Mouse (Mus musculus) cerebellum, postnatal 25 days (tissue): ENCODE results near the gene Frem1.
A peak's percentile ranks its signal among the peaks of the same experiment; 100 is the strongest.

Experiments used
- DNase-seq, 2 experiments: peaks; one replicate each; pipeline ENCODE4 v3.0.0; 2021; ENCODE audit warnings: mixed read lengths in 2 of 2

The Frem1 gene

DNA sequence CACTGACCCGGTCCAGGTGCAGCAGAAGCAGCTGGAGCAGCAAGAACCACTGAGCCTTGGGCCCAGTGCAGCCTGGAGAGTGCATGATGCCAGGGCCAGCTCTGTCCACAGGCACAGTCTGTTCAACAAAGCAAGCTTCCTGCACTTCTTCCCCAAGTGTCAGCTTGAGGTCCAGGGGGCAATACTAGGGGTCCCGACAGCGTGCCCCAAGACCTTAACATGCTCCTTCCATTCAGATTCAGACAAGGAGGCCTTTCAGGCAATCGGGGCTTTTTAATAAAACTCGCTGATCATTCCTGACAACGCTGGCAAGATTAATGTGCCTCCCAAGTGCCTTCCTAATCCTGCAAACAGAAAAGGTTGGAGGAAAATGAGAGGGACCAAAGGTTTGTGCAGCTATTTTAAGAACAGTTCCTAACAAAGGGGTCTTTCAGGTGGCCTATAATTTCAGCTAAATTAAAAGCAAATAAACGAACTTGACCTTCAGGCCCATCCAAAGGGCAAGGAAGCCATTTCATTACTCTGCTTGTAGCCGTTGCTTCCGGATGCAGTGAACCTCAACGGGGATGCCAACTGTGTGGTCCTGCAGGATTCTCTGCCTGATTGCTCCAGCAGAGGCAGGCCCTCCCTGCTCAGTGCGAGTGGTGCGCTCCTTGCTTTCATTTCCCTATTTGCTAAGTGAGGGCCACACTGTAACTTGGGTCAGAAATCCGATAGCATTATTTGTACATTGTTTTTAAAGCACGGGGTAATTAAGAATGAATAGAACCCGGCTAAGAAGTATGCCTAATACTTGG lies 31.2 kb downstream of the Frem1 start:
- no peak for DNase-seq

DNA sequence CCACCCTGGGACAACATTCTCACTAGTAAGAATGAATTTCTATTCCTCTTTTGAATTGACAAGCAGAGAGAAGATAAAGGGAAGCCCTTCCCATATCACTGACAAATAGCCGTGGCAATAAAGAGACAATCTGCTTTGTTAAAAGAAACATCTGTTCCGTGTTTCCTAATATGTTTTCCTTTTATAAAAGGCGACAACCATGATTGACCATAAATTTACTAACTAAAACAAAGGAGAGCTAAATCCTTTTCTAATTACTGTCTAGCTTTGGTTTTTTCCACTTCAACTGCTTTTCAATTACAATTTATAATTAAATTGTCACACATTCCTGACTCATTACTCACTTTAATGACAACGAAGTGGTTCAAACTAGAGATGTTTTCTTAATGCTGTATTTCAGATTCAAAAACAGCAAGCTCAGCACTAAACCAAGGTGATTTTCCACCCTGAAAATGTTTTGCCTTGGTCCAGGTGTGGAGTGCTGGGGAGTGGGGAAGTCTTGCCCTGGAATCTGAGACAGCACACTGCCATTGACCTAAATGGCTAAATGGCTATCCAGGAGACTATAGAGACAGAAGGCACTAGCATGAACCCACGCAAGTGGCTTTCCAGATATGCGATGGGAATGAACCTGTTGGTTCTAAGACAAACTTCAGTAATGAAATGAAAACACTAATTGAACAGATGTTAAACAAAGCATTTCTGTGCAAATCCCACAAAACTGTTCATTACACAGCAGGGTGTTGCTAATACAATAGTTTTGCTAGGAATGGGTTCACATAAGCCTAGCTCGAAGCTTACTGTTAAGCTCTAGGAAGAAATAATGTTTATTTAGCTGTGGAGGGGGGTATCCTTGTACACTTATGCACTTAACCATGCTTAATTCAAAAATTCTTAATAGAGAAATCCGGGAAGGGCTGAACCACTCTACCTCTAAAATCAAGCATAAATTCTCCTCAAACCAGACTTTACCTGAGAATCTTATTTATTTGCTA lies 33.7 kb downstream of the Frem1 start:
- no peak for DNase-seq

DNA sequence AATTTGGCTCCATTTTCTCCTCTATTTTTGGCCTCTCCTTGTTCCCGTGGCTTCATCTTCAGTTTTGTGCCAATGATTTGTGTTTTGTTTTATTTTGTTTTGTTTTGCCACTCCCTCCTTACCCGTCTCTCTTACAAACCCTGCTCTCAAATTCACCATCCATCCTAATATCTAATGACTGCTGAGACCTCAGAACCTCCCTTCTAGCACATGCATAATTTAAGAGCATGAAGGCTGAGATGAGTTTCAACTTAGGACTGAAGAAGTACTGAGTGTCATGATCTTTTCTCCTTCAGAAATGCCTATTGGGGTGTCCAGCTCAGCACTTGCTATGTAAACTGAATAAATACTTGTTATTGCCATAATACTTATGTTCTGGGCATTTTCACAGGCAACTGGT lies 37.6 kb downstream of the Frem1 start:
- no peak for DNase-seq

DNA sequence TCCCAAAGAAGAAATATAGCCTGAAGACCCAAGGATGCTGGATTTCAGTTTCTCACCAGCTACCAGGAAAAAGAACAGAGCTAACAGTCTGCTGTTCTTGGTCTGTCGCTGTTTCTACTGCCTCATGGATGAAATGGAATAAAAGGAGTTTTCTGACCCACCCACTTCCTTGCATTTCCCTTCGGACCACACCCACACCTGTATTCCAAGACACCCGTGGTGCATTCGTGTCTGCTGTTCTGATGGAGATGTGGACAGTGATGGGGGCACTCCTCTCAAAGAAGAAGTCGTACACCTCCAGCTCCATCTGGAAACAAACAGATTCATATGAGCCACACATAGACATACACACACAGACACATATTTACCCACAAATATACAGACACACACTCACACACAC lies 48.1 kb downstream of the Frem1 start:
- DNase-seq: no peak

DNA sequence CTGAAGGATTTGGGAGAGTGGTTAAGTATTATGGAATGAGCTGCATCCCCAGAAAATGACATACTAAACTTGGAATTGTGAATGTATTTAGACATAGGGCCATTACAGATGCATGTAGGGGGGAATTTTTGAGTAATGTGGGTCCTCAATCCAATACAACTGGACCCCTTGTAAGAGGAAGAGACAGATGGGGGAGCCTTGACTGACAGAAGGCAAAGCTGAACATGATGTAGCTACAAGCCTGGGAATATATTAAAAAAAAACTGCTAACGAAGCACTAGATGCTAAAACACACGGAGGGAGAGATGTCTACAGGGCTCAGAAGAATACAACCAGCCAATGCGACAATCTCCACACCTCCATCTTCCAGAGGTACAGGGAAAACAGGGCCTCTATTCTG lies 60.1 kb downstream of the Frem1 start:
- no peak for DNase-seq

DNA sequence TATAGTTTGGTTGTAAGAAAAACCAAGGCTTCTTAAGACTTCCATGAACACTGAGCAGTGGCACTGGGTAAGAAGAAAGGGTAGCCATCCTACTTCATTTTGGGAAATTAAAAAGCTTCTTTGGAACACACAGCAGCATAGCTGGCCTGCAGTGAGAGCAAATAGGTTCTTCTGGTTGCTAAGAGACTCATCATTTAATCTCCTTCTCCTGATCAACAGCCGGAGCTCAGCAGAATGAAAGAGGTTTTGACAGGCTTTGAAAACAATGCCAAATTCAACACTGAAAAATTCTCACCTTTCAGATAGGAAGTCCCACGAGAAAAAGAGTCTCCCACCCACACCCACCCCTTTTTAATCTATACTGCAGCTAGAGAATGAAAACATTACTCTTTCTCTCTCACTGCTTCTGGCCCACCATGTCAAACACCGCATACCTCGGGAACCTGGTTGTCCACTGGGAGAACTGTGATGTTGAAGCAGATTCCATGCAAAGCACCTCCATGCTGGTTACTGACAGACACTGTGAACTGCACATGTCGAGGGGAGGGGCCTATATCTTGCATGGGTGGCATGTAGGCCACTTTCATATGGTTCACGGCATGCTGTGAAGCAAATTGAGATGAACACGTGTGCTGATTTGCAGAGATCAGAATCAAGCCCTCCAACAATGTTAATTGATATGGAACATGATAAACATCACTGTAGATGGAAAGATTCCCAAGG lies 61.0 kb downstream of the Frem1 start:
- no peak for DNase-seq

DNA sequence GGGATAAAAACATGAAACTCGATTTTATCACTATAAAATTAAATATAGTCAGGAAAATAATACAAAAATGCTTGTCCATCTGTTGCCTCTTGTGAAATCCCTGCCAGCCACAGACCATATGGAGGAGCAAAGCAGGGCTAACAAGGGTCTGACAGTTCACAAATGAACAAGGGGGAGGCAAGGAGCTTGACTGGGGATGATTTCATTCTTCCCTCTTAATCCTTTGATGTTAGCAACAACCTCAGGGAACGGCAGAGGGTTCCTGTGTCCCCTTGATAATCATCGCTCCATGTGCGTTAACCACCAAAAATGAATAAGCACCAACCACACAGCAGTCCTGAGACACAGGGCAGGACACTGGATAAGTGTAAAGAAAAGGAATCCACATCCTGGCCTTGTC lies 79.8 kb downstream of the Frem1 start:
- no peak for DNase-seq

DNA sequence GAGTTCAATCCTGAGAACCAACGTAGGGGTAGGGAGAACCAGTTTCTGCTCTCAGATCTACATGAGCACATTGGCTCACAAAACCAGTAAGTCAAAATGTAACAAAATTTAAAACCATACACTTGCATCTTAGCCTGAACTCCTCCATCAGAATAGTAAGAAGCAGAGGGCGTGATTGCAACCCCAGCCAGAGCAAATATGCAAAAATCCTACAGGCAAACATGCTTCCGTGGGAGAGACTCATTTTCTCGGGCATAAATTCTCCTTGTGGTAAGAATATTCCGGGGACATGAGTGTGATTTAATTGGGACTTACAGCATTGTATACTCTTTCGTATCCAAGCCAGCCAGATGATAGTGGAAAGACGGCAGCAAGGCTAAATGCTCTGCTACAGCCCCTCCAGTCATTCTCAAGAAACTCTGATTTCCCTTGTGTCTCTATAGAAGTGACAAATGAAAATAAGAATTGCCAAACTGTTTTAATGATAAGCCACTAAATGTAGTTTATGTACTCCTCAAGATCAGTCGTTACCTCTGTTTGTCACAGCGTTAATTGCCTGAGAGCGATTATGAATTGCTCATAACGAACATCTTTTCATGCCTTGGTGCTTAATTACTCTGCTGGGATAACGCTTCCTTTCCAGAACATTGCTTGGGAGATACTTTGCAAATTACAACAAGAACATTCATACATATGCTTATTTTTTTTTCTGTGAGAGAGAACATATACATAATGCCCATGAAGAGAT lies 81.1 kb downstream of the Frem1 start:
- no peak for DNase-seq

DNA sequence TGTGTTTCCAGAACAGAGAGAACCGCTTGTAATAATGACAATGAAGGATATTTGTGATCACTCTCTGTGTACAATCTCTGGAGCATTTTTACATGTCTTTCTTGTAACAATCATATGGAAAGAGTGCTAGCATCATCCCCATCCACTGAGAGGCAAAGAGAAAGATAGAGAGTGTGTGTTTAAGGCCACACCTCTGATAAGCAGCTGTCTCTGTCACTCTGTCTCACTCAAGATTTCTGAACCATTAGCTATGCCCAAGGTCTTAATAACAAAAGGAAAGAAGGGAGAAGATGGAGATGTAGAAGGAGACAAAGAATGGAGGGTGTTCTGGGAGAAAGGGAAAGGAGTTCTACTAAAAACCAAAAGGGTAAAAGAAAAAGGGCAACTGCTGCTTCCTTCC lies 91.1 kb downstream of the Frem1 start:
- DNase-seq: no peak

DNA sequence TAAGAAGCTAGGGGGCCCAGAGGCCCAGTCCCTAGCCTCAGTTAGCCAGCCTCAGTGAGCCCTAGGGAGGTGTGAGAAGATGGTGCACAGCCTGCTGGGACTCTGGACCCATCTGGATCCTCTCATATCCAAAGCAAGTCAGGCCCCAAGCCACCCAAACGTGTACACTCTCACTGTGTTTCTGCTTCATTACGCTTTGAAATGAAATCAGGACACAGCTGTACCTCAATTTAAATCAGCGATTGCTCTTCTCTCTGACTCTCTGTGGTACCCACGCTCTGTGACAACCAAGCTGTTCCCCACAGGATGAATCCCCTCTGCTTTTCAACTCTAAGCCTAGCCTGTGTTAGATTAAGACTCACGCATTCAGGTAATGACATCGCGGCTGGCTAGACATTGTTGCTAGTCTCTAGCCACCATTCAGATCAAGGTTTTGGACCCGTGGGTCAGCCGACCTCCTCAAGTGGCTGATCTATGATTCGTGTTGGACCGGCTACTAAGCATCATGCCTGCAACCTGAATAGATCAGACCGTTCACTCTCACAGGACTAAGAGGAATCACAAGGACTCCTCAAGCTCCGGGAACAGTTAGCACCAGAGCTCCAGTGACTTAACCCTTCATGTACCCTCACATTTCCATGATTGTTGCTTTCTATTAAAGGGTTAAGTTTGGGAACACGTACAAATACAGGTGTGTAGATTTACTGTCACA lies 94.2 kb downstream of the Frem1 start:
- no peak for DNase-seq

DNA sequence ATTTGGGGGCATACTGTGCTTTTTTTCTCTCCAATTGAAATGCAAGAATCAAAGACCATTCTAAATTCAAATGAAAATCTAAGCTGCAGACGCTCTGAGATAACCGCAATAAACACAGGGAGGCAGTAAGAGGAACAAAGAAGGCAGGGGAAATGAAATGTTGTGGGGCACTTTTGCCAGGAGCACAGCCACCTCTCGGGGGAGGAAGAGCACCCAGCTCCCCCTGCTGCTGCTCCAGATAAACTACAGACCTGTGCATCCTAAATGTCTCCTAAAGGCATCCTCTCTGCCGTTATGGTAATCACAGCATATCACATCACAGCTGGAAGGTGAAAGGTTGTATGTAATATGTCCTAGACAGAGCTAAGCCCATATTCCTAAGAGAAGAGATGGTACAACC lies 98.1 kb downstream of the Frem1 start:
- DNase-seq: no peak

DNA sequence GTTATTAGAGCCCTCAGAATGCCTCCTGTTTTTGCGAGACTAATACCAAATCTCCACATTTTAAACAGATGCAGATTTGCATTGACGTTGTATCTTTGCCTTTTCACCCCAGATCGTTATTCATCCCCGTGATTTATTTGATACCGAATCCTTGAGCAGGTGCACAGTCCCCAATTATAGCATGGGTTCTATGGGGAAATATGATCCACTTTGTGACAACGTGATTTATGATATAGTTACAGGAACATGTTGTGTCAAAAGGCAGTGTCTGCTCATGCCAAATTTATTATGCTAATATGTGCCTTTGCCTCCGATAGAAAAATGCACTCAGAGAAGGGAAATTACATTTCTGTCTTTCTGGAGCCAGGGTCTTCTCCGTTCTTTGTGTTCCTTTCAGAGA lies 102.6 kb downstream of the Frem1 start:
- DNase-seq: no peak

DNA sequence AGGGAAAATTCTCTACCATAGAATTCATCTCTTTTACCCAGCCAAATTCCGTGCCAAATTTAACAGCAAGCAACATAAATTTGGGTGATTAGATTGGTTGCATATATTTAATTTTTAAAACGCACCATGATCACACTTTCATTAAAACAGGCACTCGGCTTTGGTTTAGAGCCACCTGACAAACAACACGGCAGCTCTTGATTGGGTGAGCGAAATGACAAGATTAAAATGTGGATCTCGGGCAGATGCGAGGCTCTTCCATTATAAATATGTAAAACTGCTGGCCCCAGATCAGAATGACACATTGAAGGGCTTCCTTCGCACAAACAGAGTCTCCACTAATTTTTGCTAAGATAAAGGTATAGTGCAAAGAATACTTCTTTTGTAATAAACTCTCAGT lies 105.4 kb downstream of the Frem1 start:
- DNase-seq: peak; percentile 17 to 34

DNA sequence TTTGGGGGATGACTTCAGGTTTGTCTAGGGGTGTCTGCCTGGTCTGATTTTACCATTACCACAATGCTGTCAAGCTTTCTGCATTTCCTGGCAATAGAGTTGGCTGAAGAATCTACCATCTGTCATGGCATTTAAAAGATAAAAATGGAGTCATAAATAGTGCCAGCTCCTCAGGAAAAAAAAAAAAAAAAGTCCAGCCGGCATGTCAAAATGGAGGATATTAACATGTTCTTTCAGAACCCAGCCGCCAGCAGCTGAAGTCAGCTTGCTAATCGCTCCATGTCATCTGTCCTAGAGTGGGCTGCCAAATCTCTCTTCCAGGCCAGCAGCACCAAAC lies 105.9 kb downstream of the Frem1 start:
- DNase-seq: peak; percentile 69 to 76

DNA sequence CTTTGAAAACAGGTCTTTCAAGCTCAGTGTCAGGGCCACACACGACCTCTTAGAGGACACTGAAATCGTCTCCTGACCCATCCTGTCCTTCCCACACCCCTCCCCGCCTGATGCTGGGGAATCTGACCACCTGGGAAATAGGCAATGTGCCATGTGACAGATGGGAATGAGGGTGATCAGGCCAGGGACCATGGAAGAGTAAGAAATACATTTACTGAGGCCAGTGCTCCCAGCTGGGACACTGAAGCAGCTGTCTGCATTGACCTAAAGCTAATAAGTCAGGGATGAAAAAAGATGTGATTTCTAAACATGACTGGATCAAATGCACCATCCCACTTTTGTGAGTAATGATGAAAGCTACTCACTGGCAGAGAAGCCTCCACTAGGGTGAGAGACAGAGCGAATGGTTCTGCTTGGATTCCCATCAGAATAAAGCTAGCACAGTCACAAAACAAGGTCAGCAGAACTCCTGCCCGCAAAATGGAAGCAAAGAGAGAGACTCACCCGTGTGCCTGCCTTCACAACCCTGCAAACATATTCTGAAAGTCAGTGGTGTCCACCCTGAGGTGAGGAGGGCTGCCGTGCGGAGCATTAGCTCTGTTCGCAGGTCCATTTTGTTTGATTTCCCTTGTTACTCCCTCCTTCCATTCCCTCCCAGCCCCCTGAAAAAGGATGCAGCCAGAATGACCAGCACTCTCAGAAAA lies 106.4 kb downstream of the Frem1 start:
- peak; percentile 82 to 86 for DNase-seq

DNA sequence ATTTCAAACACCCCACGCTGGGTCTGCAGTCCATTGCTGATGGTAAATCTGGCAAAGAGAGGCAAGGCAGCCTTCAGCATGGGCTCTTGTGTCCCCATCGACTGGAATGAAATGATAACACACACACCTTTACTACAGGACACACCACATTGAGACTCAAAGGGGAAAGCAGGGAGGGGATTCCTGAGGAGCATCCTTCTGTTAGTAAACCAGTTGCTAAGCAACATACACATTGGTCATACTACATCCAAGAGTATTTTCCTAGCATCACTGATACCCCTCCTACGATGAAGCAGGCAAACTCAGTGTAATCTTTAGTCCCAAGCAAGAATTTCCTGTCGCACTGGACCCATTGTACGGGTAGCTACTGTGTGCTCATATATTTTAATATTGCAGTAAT lies 111.5 kb downstream of the Frem1 start:
- no peak for DNase-seq

DNA sequence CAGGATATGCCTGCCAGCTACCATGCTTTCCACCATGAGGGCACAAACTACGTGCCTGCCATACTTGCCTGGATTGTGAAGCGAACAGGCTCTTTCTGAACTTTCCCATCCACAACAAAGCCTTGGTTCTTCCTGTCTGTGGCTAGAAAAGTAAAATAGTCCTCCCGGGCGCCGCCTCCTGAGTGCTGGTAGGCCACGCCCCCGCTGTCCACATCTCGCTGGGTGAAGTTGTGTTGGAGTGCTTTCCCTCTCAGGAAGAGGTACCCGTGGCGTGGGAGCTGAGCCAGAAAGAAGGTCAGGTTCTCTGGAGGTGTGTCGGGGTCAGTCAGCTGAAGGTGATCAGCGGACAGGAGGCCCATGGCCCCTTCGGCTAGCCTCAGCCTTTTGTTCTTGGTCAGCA lies 111.9 kb downstream of the Frem1 start:
- DNase-seq: peak in 1 of 2 experiments; percentile 11

DNA sequence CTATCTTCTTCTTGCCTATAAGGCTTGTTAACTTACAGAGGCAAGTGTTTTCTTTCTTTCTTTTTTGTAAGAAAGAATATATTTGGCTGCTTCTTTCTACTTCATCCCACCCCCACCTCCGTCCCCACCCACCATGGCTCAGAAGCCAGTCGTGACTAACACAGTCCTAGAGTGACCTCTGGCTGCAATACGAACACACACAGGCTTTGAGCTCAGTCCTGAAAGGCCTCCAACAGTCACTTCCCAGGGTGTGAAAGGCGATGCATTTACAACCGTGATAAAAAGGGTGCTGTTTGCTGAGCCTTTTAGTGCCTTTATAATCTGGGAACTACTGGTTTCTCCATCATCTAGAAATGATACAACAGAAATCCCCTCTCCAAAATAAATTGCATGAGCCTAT lies 117.8 kb downstream of the Frem1 start:
- peak; percentile 55 to 72 for DNase-seq

DNA sequence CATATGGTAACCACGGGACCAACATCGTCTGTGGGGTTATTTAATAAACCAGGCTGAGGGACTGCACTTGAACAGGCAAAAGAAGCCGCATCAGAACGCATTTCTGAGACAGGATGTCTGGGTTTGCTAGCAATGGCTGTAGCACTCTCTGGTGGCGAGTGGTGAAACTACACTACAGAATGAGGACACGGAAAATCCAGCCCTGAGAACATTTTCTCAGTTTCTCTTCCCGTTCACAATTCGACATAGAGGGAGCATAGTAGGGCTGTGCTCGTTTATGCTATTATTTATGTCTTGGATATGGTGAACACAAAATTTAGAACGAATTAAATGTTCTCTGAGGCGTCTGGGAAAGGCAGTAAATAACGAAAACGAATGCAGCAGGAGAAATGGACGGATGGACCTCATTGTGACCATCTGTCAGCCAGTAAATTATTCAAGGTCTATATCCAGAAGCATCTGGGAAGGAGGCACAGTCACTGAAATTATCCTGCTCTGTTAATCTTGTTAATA lies 118.4 kb downstream of the Frem1 start:
- peak; percentile 86 to 92 for DNase-seq

DNA sequence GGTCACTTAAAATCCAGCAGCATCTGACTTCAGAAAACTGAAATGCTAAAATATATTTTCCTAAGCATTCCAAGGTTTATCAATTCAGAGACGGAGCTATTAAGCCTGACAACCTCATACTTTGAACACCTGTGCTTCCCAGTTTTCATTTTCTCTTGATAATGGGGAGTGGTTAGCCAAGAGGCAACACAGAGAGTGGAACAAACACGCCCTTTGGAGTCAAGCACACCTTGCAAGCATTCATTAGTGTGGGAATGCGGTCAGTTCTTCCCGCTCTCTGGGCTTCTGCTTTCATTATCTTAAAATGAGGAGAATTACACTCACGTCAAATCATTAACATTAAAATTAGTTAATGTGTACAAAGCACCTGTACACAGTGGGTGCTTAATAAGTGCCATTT lies 122.1 kb downstream of the Frem1 start:
- no peak for DNase-seq

DNA sequence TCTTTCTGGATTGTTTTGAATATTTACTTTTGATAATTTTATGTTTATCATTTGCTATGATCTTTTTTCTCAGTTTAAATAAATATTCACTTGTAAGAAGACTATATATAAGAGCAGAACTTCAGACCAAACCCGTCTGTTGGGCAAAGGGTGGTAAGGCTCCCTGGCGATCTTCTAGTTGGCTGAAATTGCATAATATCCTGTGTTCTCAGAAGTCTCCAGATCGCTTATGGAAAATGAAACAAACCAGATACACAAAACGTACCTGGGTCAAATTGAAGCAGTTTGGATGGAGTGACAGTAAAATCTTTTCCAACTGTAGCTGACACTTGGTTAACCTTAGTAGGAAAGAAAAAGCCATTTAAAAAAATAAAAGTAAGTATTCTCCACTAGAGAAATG lies 130.2 kb downstream of the Frem1 start:
- no peak for DNase-seq
